In genomic region chr13:60895406-60896160, GRCm38 (mm10) we compare ENCODE assay signal across 19 mouse cellular contexts. TPM values are rescaled to one million over a fixed set of nuclear protein-coding genes. Genes with fewer than 3 reads are reported as not detected.
"Had no signal": no experiment of that assay in that cellular context is flagged by ENCODE, and none has a peak within 500 bp of the region (broad histone marks: within the 10 kb centered on the region; RNA-seq: fewer than 3 reads in every experiment).

No protein-coding gene starts in this region.

- DNase-seq: kidney, adult 2 months; kidney, postnatal 25 days; layer of hippocampus, adult 9-11 months; liver; liver, postnatal 0 days; lung, embryonic 14.5 days; midbrain, embryonic 14.5 days; retina, postnatal 1 day; right cerebral cortex, postnatal 25 days; thymus, adult 18-20 months; thymus, postnatal 36 days had no signal

- ATAC-seq: liver, postnatal 0 days; lung, postnatal 0 days had no signal

RNA-seq across cellular contexts. Expression of gene Gm49392, which starts 1.1 kb away (rescaled TPM):
- total RNA-seq: layer of hippocampus, adult 2 months; megakaryocyte-erythroid progenitor cell, adult 5-6 weeks; midbrain, postnatal 0 days had no signal

RNA-seq across cellular contexts. Expression of gene Tpbpb, which starts 9.1 kb away (rescaled TPM):
- total RNA-seq: layer of hippocampus, adult 2 months; layer of hippocampus, postnatal 25 days; left cerebral cortex, adult 18-20 months; left cerebral cortex, postnatal 25 days; megakaryocyte-erythroid progenitor cell, adult 5-6 weeks; midbrain, postnatal 0 days; neutrophil, adult 5-6 weeks had no signal

RNA-seq across cellular contexts. Expression of gene 4930486L24Rik, which starts 31.3 kb away (rescaled TPM):
- total RNA-seq: layer of hippocampus, adult 2 months; layer of hippocampus, postnatal 25 days; left cerebral cortex, adult 18-20 months; left cerebral cortex, postnatal 25 days; neutrophil, adult 5-6 weeks had no signal

RNA-seq across cellular contexts. Expression of gene Gm49393, which starts 39.8 kb away (rescaled TPM):
- total RNA-seq: layer of hippocampus, adult 2 months; layer of hippocampus, postnatal 25 days; left cerebral cortex, adult 18-20 months; left cerebral cortex, postnatal 25 days; megakaryocyte-erythroid progenitor cell, adult 5-6 weeks; midbrain, postnatal 0 days; neutrophil, adult 5-6 weeks had no signal
